ENCODE assay signal across 14 mouse cellular contexts in the genomic region with DNA sequence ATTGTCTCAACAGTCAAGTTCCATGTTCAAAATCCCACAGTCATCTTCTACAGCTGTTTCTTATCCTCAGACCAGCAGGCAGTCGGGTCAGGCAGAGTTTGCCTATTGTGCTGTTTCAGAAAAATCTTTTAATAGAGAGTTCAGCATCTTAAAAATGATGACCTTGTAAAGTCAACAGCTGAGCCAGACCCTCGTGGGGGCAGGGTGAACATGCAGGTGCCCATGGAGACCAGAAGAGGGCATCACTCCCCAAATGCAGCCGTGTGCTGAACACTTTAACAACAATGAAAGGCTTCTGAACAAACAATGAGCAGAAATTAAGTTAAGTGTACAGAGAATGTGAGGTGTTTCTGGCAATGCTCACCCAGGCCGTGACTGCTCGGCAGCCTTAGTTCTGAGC. TPM values are rescaled to one million over a fixed set of nuclear protein-coding genes. Genes with fewer than 3 reads are reported as not detected.
DNase-seq lines count a peak whose midpoint lies in the region; ATAC-seq and TF ChIP-seq lines count a peak whose summit lies in the region.
"Had no signal": no experiment of that assay in that cellular context is flagged by ENCODE, and none has a peak within 500 bp of the region (broad histone marks: within the 10 kb centered on the region; RNA-seq: fewer than 3 reads in every experiment).

No protein-coding gene starts in this region.

- ATAC-seq in lung, postnatal 0 days = no peak
- ATAC-seq in stomach, postnatal 0 days (ENCODE audit: low FRiP score, low TSS enrichment) = no peak
- ATAC-seq: CD4-positive, CD25-positive, alpha-beta regulatory T cell, adult 4 months; inflammation-experienced regulatory T-cells, adult 6 months had no signal

- no peak overlapping the region for H3K4me2 ChIP-seq in lung, postnatal 0 days (replicated peaks; ENCODE audit: low read depth, low read length)
- no peak overlapping the region for H3K4me2 ChIP-seq in stomach, postnatal 0 days (replicated peaks; ENCODE audit: low read depth)
- H3K4me2 ChIP-seq: limb, embryonic 12.5 days had no signal

- TF ChIP-seq POLR2A in kidney, adult 2 months (IDR thresholded peaks at IDR 0.05; ENCODE audit: low read depth, low read length) = no peak

- no peak overlapping the region for H3K9ac ChIP-seq in lung, postnatal 0 days (replicated peaks; ENCODE audit: low read depth)
- no peak overlapping the region for H3K9ac ChIP-seq in stomach, postnatal 0 days (ENCODE audit: low read length)
- H3K9ac ChIP-seq: limb, embryonic 12.5 days had no signal

- no peak for TF ChIP-seq CTCF in kidney, adult 2 months (conservative IDR thresholded peaks at IDR 0.05; ENCODE audit: insufficient read depth, insufficient read length, low read depth, low read length)
- peak; percentile 52 for TF ChIP-seq CTCF in lung, postnatal 0 days (IDR thresholded peaks at IDR 0.05)
- peak; percentile 53 for TF ChIP-seq CTCF in stomach, postnatal 0 days (IDR thresholded peaks at IDR 0.05; ENCODE audit: low read depth)

- H3K36me3 ChIP-seq in kidney, adult 2 months (ENCODE audit: control insufficient read depth, insufficient read depth, low read length) = no peaks in the 10 kb centered on the region
- no peaks in the 10 kb centered on the region for H3K36me3 ChIP-seq in lung, postnatal 0 days (ENCODE audit: insufficient read depth, low read length)
- H3K36me3 ChIP-seq in stomach, postnatal 0 days (ENCODE audit: control insufficient read depth, insufficient read depth, low read length) = no peaks in the 10 kb centered on the region
- H3K36me3 ChIP-seq: limb, embryonic 12.5 days had no signal

- no peak for TF ChIP-seq EP300 in lung, postnatal 0 days (IDR thresholded peaks at IDR 0.05)
- no peak for TF ChIP-seq EP300 in stomach, postnatal 0 days (optimal IDR thresholded peaks at IDR 0.05)

- no peaks in the 10 kb centered on the region for H3K9me3 ChIP-seq in lung, postnatal 0 days (ENCODE audit: low read length)
- no peaks in the 10 kb centered on the region for H3K9me3 ChIP-seq in stomach, postnatal 0 days (ENCODE audit: control insufficient read depth, low read length)

- H3K27me3 ChIP-seq in kidney, adult 2 months (replicated peaks; ENCODE audit: control insufficient read depth, insufficient read depth, low read length) = no peaks in the 10 kb centered on the region
- H3K27me3 ChIP-seq in lung, postnatal 0 days (replicated peaks; ENCODE audit: insufficient read depth, low read length) = no peaks in the 10 kb centered on the region
- no peaks in the 10 kb centered on the region for H3K27me3 ChIP-seq in stomach, postnatal 0 days (ENCODE audit: control insufficient read depth, insufficient read depth, low read length)

- no peak overlapping the region for H3K27ac ChIP-seq in kidney, adult 2 months (ENCODE audit: insufficient read depth, low read depth, low read length)
- no peak overlapping the region for H3K27ac ChIP-seq in lung, postnatal 0 days (ENCODE audit: low read length)
- H3K27ac ChIP-seq in stomach, postnatal 0 days (replicated peaks) = no peak overlapping the region
- H3K27ac ChIP-seq: limb, embryonic 12.5 days had no signal

- no peak overlapping the region for H3K4me3 ChIP-seq in kidney, adult 2 months (ENCODE audit: insufficient read depth, low read depth, low read length)
- no peak overlapping the region for H3K4me3 ChIP-seq in lung, postnatal 0 days (ENCODE audit: low read depth, low read length)
- H3K4me3 ChIP-seq in stomach, postnatal 0 days (ENCODE audit: low read depth, low read length) = no peak overlapping the region
- H3K4me3 ChIP-seq: limb, embryonic 12.5 days had no signal

- H3K4me1 ChIP-seq in kidney, adult 2 months (ENCODE audit: control insufficient read depth, insufficient read depth, low read length) = no peaks in the 10 kb centered on the region
- H3K4me1 ChIP-seq in lung, postnatal 0 days (ENCODE audit: insufficient read depth, low read depth, low read length) = no peaks in the 10 kb centered on the region
- H3K4me1 ChIP-seq in stomach, postnatal 0 days (replicated peaks; ENCODE audit: control insufficient read depth, insufficient read depth) = no peaks in the 10 kb centered on the region; the same call in 1 of the 2 replicates

- DNase-seq in kidney, adult 2 months = peak; percentile 19
- no peak for DNase-seq in kidney, adult 11 months
- DNase-seq in lung, postnatal 0 days (ENCODE audit: low spot score) = peak; percentile 33
- no peak for DNase-seq in lung, postnatal 25 days (ENCODE audit: low spot score)
- peak; percentile 21 for DNase-seq in R1 (ENCODE audit: low read depth, low spot score)
- DNase-seq in stomach, postnatal 0 days (ENCODE audit: low spot score) = no peak
- no peak for DNase-seq in spleen, adult 12 weeks (ENCODE audit: low spot score)
- DNase-seq: adrenal gland, postnatal 36 days; cerebellum, adult 11-12 months; layer of hippocampus, postnatal 36 days; thymus, postnatal 14 days had no signal

- WGBS in kidney, adult 2 months = 59% methylated on average over 5 of the region's 5 CpGs
- 48% methylated on average over 5 of the region's 5 CpGs for WGBS in lung, postnatal 0 days
- 35% methylated on average over 5 of the region's 5 CpGs for WGBS in stomach, postnatal 0 days

RNA-seq across cellular contexts. Expression of gene Larp6, which starts 3.0 kb away (rescaled TPM):
- polyA plus RNA-seq in kidney, adult 2 months (2012; rRNA removed) = 1.6 and 1.7 TPM in 2 replicates
- 0.73 and 1.1 TPM in 2 replicates for polyA plus RNA-seq in lung, postnatal 0 days (2015; fragmentation: Nextera tagmentation; extraction: Ambion mirVana)
- 1.4 and 1.8 TPM in 2 replicates for polyA plus RNA-seq in stomach, postnatal 0 days (2015; fragmentation: Nextera tagmentation; extraction: Ambion mirVana)
- polyA plus RNA-seq: CD4-positive, CD25-positive, alpha-beta regulatory T cell, adult 4 months; inflammation-experienced regulatory T-cells, adult 6 months had no signal

RNA-seq across cellular contexts. Expression of gene Lrrc49, which starts 27.9 kb away (rescaled TPM):
- 2.2 and 3.2 TPM in 2 replicates for polyA plus RNA-seq in kidney, adult 2 months (2012; rRNA removed)
- polyA plus RNA-seq in lung, postnatal 0 days (2015; fragmentation: Nextera tagmentation; extraction: Ambion mirVana) = 8.3 and 9.0 TPM in 2 replicates
- polyA plus RNA-seq in stomach, postnatal 0 days (2015; fragmentation: Nextera tagmentation; extraction: Ambion mirVana) = 10.2 and 10.5 TPM in 2 replicates

Comparison
In these comparisons a context has a peak if more than half of its experiments do, and no peak if none do; other contexts are left out.
1. DNase-seq: peak in kidney, adult 2 months (single experiment), lung, postnatal 0 days (single experiment) and R1 (single experiment); none in kidney, adult 11 months (single experiment), lung, postnatal 25 days (single experiment), stomach, postnatal 0 days (single experiment) and spleen, adult 12 weeks (single experiment).